Mouse (Mus musculus) liver, embryonic 14.5 days (tissue): ENCODE data around the gene Gm5415.

ENCODE experiments used
- CTCF ChIP-seq: IDR thresholded peaks from 2 replicates; pipeline ENCODE4 v1.5.1; 2016; ENCODE audit warnings: antibody characterized with exemption, low read depth, control low read depth
- EP300 ChIP-seq: IDR thresholded peaks from 2 replicates; pipeline ENCODE4 v1.6.1; 2016; ENCODE audit warnings: antibody characterized with exemption, low read depth

DNA sequence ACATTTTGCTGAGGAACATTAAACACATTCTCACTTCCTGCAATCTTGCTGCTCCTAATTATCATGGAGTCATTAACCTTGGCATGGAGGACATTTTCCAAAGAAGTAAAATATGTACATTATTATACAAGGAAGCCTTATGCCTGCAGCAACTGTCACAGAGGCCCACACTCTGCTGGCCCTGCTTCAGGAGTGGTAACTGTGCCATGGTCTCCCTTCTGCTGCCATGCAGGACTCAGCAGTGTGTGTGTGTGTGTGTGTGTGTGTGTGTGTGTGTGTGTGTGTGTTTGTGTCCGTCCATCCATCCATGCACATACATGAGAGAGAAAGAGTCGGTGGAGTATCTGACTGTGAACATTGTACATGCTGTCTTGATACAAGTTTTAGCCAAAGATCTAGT lies 21.8 kb upstream of the Gm5415 start:
- TF ChIP-seq CTCF (no peak), EP300 (no peak)
